Comparison of ENCODE assay signal across 26 mouse cellular contexts in genomic region chr6:3850146-3850545, GRCm38 (mm10).
DNase-seq lines count a peak whose midpoint lies in the region; ATAC-seq lines count a peak whose summit lies in the region.
"Had no signal": no experiment of that assay in that cellular context is flagged by ENCODE, and none has a peak within 500 bp of the region (broad histone marks: within the 10 kb centered on the region; RNA-seq: fewer than 3 reads in every experiment).

No protein-coding gene starts in this region.

- no peak overlapping the region for H3K4me2 ChIP-seq in embryonic facial prominence, embryonic 14.5 days (ENCODE audit: low read depth, low read length)
- H3K4me2 ChIP-seq in hindbrain, embryonic 12.5 days (replicated peaks), result no peak overlapping the region
- H3K4me2 ChIP-seq: embryonic facial prominence, embryonic 12.5 days; forebrain, embryonic 12.5 days; forebrain, embryonic 15.5 days; heart, embryonic 11.5 days; hindbrain, embryonic 15.5 days had no signal

- H3K4me3 ChIP-seq in embryonic facial prominence, embryonic 14.5 days (ENCODE audit: low read depth, low read length), result no peak overlapping the region
- no peak overlapping the region for H3K4me3 ChIP-seq in embryonic facial prominence, embryonic 10.5 days
- H3K4me3 ChIP-seq in hindbrain, embryonic 12.5 days, result no peak overlapping the region
- H3K4me3 ChIP-seq: embryonic facial prominence, embryonic 12.5 days; erythroblast, embryonic 14.5 days; forebrain, embryonic 12.5 days; forebrain, embryonic 15.5 days; hindbrain, embryonic 15.5 days had no signal

- WGBS in embryonic facial prominence, embryonic 14.5 days, result 79% methylated on average over 5 of the region's 5 CpGs
- WGBS in embryonic facial prominence, embryonic 10.5 days, result 90% methylated on average over 5 of the region's 5 CpGs
- WGBS in hindbrain, embryonic 12.5 days, result 90% methylated on average over 5 of the region's 5 CpGs

- H3K4me1 ChIP-seq in embryonic facial prominence, embryonic 14.5 days (ENCODE audit: control insufficient read depth, insufficient read depth, low read length), result no peaks in the 10 kb centered on the region
- no peaks in the 10 kb centered on the region for H3K4me1 ChIP-seq in embryonic facial prominence, embryonic 10.5 days
- no peaks in the 10 kb centered on the region for H3K4me1 ChIP-seq in hindbrain, embryonic 12.5 days
- H3K4me1 ChIP-seq: embryonic facial prominence, embryonic 12.5 days; forebrain, embryonic 12.5 days; forebrain, embryonic 15.5 days; hindbrain, embryonic 15.5 days had no signal

- no peak for ATAC-seq in embryonic facial prominence, embryonic 14.5 days (ENCODE audit: low read depth)
- ATAC-seq in hematopoietic stem cell, adult 5-6 weeks (replicated peaks in 1 of 2; ENCODE audit: insufficient read depth in 1 of 2, low FRiP score in 2 of 2, low TSS enrichment in 1 of 2, low read depth in 1 of 2, poor library complexity in 2 of 2, severe bottlenecking in 2 of 2), result peak; percentile 42 to 51; a peak in 2 of 4 replicates
- no peak for ATAC-seq in hindbrain, embryonic 12.5 days (ENCODE audit: low FRiP score)
- ATAC-seq: activated CD4-positive, CD25-positive, alpha-beta regulatory T cell, adult 4 months; CD4-positive, CD25-positive, alpha-beta regulatory T cell, adult 4 months; forebrain, embryonic 15.5 days; intestine, postnatal 0 days had no signal

- DNase-seq in embryonic facial prominence, embryonic 14.5 days (ENCODE audit: low spot score), result peak; percentile 2
- no peak for DNase-seq in embryonic facial prominence, embryonic 10.5 days (ENCODE audit: low spot score)
- DNase-seq in NIH3T3 (ENCODE audit: low read depth), result peak; percentile 6
- DNase-seq in T-cell, adult 2 months (ENCODE audit: low spot score), result no peak
- DNase-seq in adrenal gland, postnatal 10 days, result no peak
- DNase-seq: adrenal gland, adult 8-10 months; adrenal gland, postnatal 36 days; cerebellum, adult 11 months; cerebellum, adult 2 months; cerebellum, adult 9-11 months; cerebellum, postnatal 36 days; gastrocnemius, postnatal 14 days; heart, adult 11 months; heart, postnatal 36 days; kidney, adult 2 months had no signal

- no peaks in the 10 kb centered on the region for H3K36me3 ChIP-seq in embryonic facial prominence, embryonic 14.5 days (ENCODE audit: control insufficient read depth, insufficient read depth, low read length)
- no peaks in the 10 kb centered on the region for H3K36me3 ChIP-seq in embryonic facial prominence, embryonic 10.5 days (replicated peaks)
- H3K36me3 ChIP-seq in hindbrain, embryonic 12.5 days, result no peaks in the 10 kb centered on the region
- H3K36me3 ChIP-seq: embryonic facial prominence, embryonic 12.5 days; forebrain, embryonic 12.5 days; forebrain, embryonic 15.5 days; hindbrain, embryonic 15.5 days had no signal

- no peaks in the 10 kb centered on the region for H3K27me3 ChIP-seq in embryonic facial prominence, embryonic 14.5 days (replicated peaks; ENCODE audit: control insufficient read depth, insufficient read depth, low read length)
- no peaks in the 10 kb centered on the region for H3K27me3 ChIP-seq in embryonic facial prominence, embryonic 10.5 days (replicated peaks; ENCODE audit: low read depth, poor library complexity, severe bottlenecking)
- no peaks in the 10 kb centered on the region for H3K27me3 ChIP-seq in hindbrain, embryonic 12.5 days
- H3K27me3 ChIP-seq: embryonic facial prominence, embryonic 12.5 days; forebrain, embryonic 12.5 days; forebrain, embryonic 15.5 days; hindbrain, embryonic 15.5 days had no signal

- H3K9me3 ChIP-seq in embryonic facial prominence, embryonic 14.5 days (ENCODE audit: control insufficient read depth, low read length), result 0 out of 2 replicates have a peak, but pooled peaks cover 6% of the 10 kb centered on the region
- H3K9me3 ChIP-seq in embryonic facial prominence, embryonic 10.5 days, result peaks cover 5% of the 10 kb centered on the region; the same call in 1 of the 2 replicates
- H3K9me3 ChIP-seq in hindbrain, embryonic 12.5 days (replicated peaks), result 0 out of 2 replicates have a peak, but pooled peaks cover 3% of the 10 kb centered on the region
- H3K9me3 ChIP-seq: forebrain, embryonic 12.5 days; forebrain, embryonic 15.5 days; hindbrain, embryonic 15.5 days had no signal

- H3K9ac ChIP-seq in embryonic facial prominence, embryonic 14.5 days (ENCODE audit: low read depth, low read length), result no peak overlapping the region
- H3K9ac ChIP-seq in hindbrain, embryonic 12.5 days, result no peak overlapping the region
- H3K9ac ChIP-seq: embryonic facial prominence, embryonic 12.5 days; forebrain, embryonic 12.5 days; forebrain, embryonic 15.5 days; hindbrain, embryonic 15.5 days had no signal

- H3K27ac ChIP-seq in embryonic facial prominence, embryonic 14.5 days (replicated peaks; ENCODE audit: low read depth, low read length), result no peak overlapping the region
- no peak overlapping the region for H3K27ac ChIP-seq in embryonic facial prominence, embryonic 10.5 days (replicated peaks)
- H3K27ac ChIP-seq in hindbrain, embryonic 12.5 days, result no peak overlapping the region
- H3K27ac ChIP-seq: embryonic facial prominence, embryonic 12.5 days; forebrain, embryonic 12.5 days; forebrain, embryonic 15.5 days; hindbrain, embryonic 15.5 days had no signal

Comparison
In these comparisons a context has a peak if more than half of its experiments do, and no peak if none do; other contexts are left out.
1. DNase-seq: peak in embryonic facial prominence, embryonic 14.5 days (single experiment) and NIH3T3 (single experiment); none in embryonic facial prominence, embryonic 10.5 days (single experiment), T-cell, adult 2 months (single experiment) and adrenal gland, postnatal 10 days (single experiment).
2. ATAC-seq: peak in hematopoietic stem cell, adult 5-6 weeks (2 of 2); none in embryonic facial prominence, embryonic 14.5 days (single experiment) and hindbrain, embryonic 12.5 days (single experiment).